Mouse (Mus musculus) hindbrain, embryonic 12.5 days (tissue): ENCODE data around the gene Catsperd. TPM values are rescaled to one million over a fixed set of nuclear protein-coding genes. Genes with fewer than 3 reads are reported as not detected.
"Not testable (repeated sequence)": the region's sequence is repeated elsewhere in the genome, so short reads cannot be mapped to it uniquely, and the experiment has no call there.

ENCODE experiments used
- ATAC-seq: fragments of 200-750 bp; cut with Nextera tagmentation; 2 replicates; pipeline ENCODE4 v1.8.0; 2017; ENCODE audit warnings: moderate TSS enrichment; ENCODE audit not compliant: low FRiP score
- H3K27ac ChIP-seq: fragments of 300-500 bp; sonication (generic); 2 replicates; pipeline ENCODE4 v1.5.1; 2016; ENCODE audit warnings: mild to moderate bottlenecking
- H3K27me3 ChIP-seq: fragments of 300-500 bp; sonication (generic); 2 replicates; pipeline ENCODE4 v1.6.1; 2016; ENCODE audit warnings: mild to moderate bottlenecking
- H3K36me3 ChIP-seq: fragments of 300-500 bp; sonication (generic); 2 replicates; pipeline ENCODE4 v1.6.1; 2016; ENCODE audit warnings: mild to moderate bottlenecking
- H3K4me1 ChIP-seq: fragments of 300-500 bp; sonication (generic); 2 replicates; pipeline ENCODE4 v1.6.1; 2016
- H3K4me2 ChIP-seq: fragments of 300-500 bp; sonication (generic); replicated peaks from 2 replicates; pipeline ENCODE4 v1.6.1; 2016; ENCODE audit warnings: mild to moderate bottlenecking
- H3K4me3 ChIP-seq: fragments of 300-500 bp; sonication (generic); 2 replicates; pipeline ENCODE4 v1.5.1; 2016; ENCODE audit warnings: mild to moderate bottlenecking
- H3K9ac ChIP-seq: fragments of 300-500 bp; sonication (generic); 2 replicates; pipeline ENCODE4 v1.6.1; 2016; ENCODE audit warnings: mild to moderate bottlenecking, moderate library complexity
- H3K9me3 ChIP-seq: fragments of 300-500 bp; sonication (generic); replicated peaks from 2 replicates; pipeline ENCODE4 v1.6.1; 2016; ENCODE audit warnings: mild to moderate bottlenecking
- WGBS: fragments of 180-500 bp; shearing (Covaris S2); methylation state at CpG from one replicate; pipeline ENCODE4 v1.1.7; 2016; 5-methylcytosine and 5-hydroxymethylcytosine counted together
- polyA plus RNA-seq: library from polyadenylated mRNA; unstranded; fragments of >200 nt; fragmentation: Nextera tagmentation; extraction: Ambion mirVana; gene quantifications from 2 replicates; pipeline ENCODE4 v1.2.1, GENCODE M21; 2016

The Catsperd gene
- polyA plus RNA-seq, 1 experiment from 2014 or later: 0.74 TPM

GRCm38 (mm10) chr17:56615136-56615784 is 12.7 kb upstream of the Catsperd start:
- Histone ChIP-seq H3K4me2 (peak overlapping the region; percentile 84), H3K9ac (peak overlapping the region; percentile 90), H3K4me3 (peak overlapping the region; percentile 71; the same call in 1 of the 2 replicates), H3K27me3 (no peaks in the 10 kb centered on the region), H3K4me1 (peaks cover 27% of the 10 kb centered on the region), H3K36me3 (peaks cover 59% of the 10 kb centered on the region), H3K27ac (no peak overlapping the region), H3K9me3 (no peaks in the 10 kb centered on the region)
- no peak for ATAC-seq
- 92% methylated on average over 11 of the region's 11 CpGs for WGBS

DNA sequence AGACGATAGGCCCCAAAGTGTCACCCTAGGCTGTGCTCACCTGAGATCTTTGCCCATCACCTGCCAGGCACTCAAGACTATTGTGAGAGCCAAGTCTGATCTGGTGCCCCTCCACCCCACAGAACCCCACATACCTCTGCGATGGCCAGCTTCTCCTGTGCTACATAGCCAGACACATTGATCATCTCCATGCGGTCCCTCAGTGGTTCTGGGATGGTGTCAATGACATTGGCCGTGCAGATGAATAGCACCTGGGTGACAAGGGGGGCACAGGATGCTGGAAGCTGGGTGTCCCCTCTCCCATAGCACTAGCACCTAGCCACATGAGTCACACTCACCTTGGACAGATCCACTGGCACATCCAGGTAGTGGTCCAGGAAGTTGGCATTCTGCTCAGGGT is 12.2 kb upstream of the Catsperd start:
- Histone ChIP-seq H3K4me3 (0 out of 2 replicates have a peak overlapping the region, but pooled peaks have one; percentile 71), H3K4me1 (peaks cover 23% of the 10 kb centered on the region), H3K9ac (no peak overlapping the region), H3K27me3 (no peaks in the 10 kb centered on the region), H3K36me3 (peaks cover 65% of the 10 kb centered on the region), H3K4me2 (no peak overlapping the region), H3K9me3 (no peaks in the 10 kb centered on the region), H3K27ac (no peak overlapping the region)
- WGBS: 94% methylated on average over 4 of the region's 4 CpGs
- no peak for ATAC-seq

DNA sequence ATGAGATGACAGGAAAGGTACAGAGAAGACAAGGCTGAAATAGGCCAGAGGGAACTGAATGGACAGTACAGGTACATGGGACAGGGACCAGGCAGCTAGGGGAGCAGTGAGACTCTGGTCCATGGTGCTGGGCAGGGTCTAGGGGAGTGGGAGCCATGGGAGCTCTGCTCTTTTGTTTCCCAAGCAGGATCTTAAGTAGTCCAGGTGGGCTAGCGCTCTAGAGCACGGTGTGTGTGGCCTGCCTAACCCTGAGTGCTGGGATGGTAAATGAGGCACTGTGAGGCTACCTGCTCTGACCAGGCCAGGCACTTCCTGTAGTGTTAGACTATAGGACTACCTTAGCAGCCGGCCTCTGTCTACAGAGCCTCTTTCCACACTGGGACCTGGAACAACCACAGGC is 11.2 kb upstream of the Catsperd start:
- H3K27ac ChIP-seq: no peak overlapping the region
- no peak overlapping the region for H3K9ac ChIP-seq
- WGBS: 80% methylated on average over 3 of the region's 3 CpGs
- ATAC-seq: no peak
- H3K4me3 ChIP-seq: no peak overlapping the region
- H3K4me2 ChIP-seq: no peak overlapping the region
- H3K9me3 ChIP-seq: no peaks in the 10 kb centered on the region
- H3K27me3 ChIP-seq: no peaks in the 10 kb centered on the region
- H3K36me3 ChIP-seq: peaks cover 72% of the 10 kb centered on the region
- peaks cover 22% of the 10 kb centered on the region for H3K4me1 ChIP-seq

- Histone ChIP-seq H3K9ac (no peak overlapping the region), H3K36me3 (peaks cover 81% of the 10 kb centered on the region), H3K9me3 (no peaks in the 10 kb centered on the region), H3K27me3 (no peaks in the 10 kb centered on the region), H3K27ac (no peak overlapping the region), H3K4me3 (no peak overlapping the region), H3K4me1 (peaks cover 17% of the 10 kb centered on the region), H3K4me2 (no peak overlapping the region)
- WGBS: 95% methylated on average over 8 of the region's 8 CpGs
- ATAC-seq: no peak
Observed at GRCm38 (mm10) chr17:56617628-56618027, 10.3 kb upstream of the Catsperd start.

- H3K4me2 ChIP-seq: peak overlapping the region; percentile 87; the same call in 1 of the 2 replicates
- H3K4me1 ChIP-seq: peaks cover 18% of the 10 kb centered on the region
- H3K9ac ChIP-seq: no peak overlapping the region
- H3K4me3 ChIP-seq: no peak overlapping the region
- no peaks in the 10 kb centered on the region for H3K27me3 ChIP-seq
- no peaks in the 10 kb centered on the region for H3K9me3 ChIP-seq
- peaks cover 35% of the 10 kb centered on the region for H3K36me3 ChIP-seq
- WGBS: 88% methylated on average over 3 of the region's 3 CpGs
- no peak overlapping the region for H3K27ac ChIP-seq
- no peak for ATAC-seq
Observed at GRCm38 (mm10) chr17:56625495-56625894, 2.4 kb upstream of the Catsperd start.

- H3K9ac ChIP-seq: peak overlapping the region; percentile 93
- peak overlapping the region; percentile 95 for H3K4me3 ChIP-seq
- peaks cover 18% of the 10 kb centered on the region for H3K4me1 ChIP-seq
- no peak for ATAC-seq
- peaks cover 29% of the 10 kb centered on the region for H3K36me3 ChIP-seq
- no peaks in the 10 kb centered on the region for H3K27me3 ChIP-seq
- H3K27ac ChIP-seq: peak overlapping the region; percentile 48; the same call in 1 of the 2 replicates
- WGBS: under 1% methylated on average over 32 of the region's 32 CpGs
- peak overlapping the region; percentile 87 for H3K4me2 ChIP-seq
- H3K9me3 ChIP-seq: no peaks in the 10 kb centered on the region
Observed at GRCm38 (mm10) chr17:56626260-56626659, 1.7 kb upstream of the Catsperd start.

DNA sequence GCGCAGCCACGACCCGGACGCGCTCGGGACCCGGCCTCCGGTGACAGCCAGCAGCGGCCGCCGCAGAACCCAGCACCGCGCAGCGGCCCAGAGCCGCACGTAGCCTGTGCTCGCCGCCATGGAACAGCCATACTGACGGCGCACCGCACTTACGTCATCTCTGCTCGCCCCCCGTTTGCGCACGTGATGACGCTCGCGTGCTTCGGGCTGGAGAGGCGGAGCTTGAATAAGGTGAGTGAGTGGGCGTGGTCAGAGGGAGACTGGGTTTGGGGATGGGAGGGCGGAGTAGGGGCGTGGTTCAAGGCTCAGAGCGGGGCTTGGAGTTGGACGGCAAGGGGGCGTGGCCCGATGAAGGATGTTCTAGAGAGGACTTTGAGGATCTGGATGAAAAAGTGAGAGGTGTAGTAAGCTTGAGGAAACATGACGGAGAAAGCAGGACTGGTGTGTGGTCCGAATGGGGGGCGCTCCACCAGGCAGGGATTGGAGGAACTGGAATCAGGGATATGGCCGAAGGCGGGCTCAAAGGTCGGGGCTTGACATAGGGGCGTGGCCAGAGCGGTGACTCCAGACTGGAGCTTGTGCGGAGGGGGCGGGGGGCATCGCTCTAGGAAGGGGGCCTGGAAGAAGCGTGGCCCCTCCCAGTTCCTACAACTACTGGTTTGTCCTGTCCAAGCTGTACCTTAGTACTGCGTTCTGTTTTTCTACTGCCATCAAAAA is 1.0 kb upstream of the Catsperd start, which contains the start of gene Lonp1:
Lonp1 (minus strand) TSS at position 134 of the 717 bp plus-strand sequence.
- Histone ChIP-seq H3K27ac (peak within 1 kb of the TSS; percentile 48), H3K9ac (peak within 1 kb of the TSS; percentile 93), H3K36me3 (peaks cover 23% of the 10 kb centered on the region), H3K27me3 (no peaks in the 10 kb centered on the region), H3K9me3 (no peaks in the 10 kb centered on the region), H3K4me2 (peak within 1 kb of the TSS; percentile 87), H3K4me1 (peaks cover 18% of the 10 kb centered on the region), H3K4me3 (peak within 1 kb of the TSS; percentile 95)
- WGBS: under 1% methylated on average over 51 of the region's 51 CpGs
- ATAC-seq: peak; percentile 92

- H3K27ac ChIP-seq, H3K4me3 ChIP-seq, ATAC-seq, H3K36me3 ChIP-seq, H3K9ac ChIP-seq, H3K27me3 ChIP-seq, H3K4me2 ChIP-seq, H3K9me3 ChIP-seq: not testable (repeated sequence)
- peaks cover 18% of the 10 kb centered on the region for H3K4me1 ChIP-seq
- 88% methylated on average over 27 of the region's 27 CpGs for WGBS
Observed at GRCm38 (mm10) chr17:56629800-56630781, 2.1 kb downstream of the Catsperd start.

DNA sequence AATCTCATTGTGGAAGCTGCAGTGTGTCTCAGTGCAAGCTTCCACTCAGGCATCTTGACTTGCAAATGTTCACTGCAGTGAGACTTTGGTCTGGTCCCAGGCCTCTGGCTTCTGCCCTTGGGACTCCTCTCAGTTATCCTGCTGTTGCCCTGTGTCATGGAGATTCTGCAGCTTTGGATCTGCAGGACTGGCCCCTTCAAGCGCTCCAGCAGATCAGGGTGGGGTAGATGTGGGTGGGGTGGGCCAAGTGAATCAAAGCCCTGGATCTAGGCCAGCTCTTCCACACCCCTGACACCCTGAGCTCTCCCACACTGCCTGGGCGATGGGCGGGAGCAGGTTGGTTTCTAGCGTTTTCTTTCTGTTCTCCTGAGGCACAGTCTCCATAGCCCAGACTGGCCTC is 3.9 kb downstream of the Catsperd start:
- Histone ChIP-seq H3K27ac (no peak overlapping the region), H3K4me2 (no peak overlapping the region), H3K27me3 (no peaks in the 10 kb centered on the region), H3K4me3 (no peak overlapping the region), H3K4me1 (peaks cover 6% of the 10 kb centered on the region), H3K9ac (no peak overlapping the region), H3K36me3 (no peaks in the 10 kb centered on the region), H3K9me3 (no peaks in the 10 kb centered on the region)
- 51% methylated on average over 4 of the region's 4 CpGs for WGBS
- no peak for ATAC-seq

GRCm38 (mm10) chr17:56634023-56634422 is 6.1 kb downstream of the Catsperd start:
- no peak overlapping the region for H3K4me3 ChIP-seq
- H3K27ac ChIP-seq: no peak overlapping the region
- H3K9ac ChIP-seq: no peak overlapping the region
- 85% methylated on average over 6 of the region's 6 CpGs for WGBS
- H3K9me3 ChIP-seq: no peaks in the 10 kb centered on the region
- ATAC-seq: no peak
- H3K27me3 ChIP-seq: no peaks in the 10 kb centered on the region
- no peaks in the 10 kb centered on the region for H3K36me3 ChIP-seq
- no peak overlapping the region for H3K4me2 ChIP-seq
- H3K4me1 ChIP-seq: no peaks in the 10 kb centered on the region

- Histone ChIP-seq H3K36me3 (no peaks in the 10 kb centered on the region), H3K9ac (no peak overlapping the region), H3K27me3 (no peaks in the 10 kb centered on the region), H3K4me1 (no peaks in the 10 kb centered on the region), H3K4me2 (no peak overlapping the region), H3K4me3 (no peak overlapping the region), H3K9me3 (no peaks in the 10 kb centered on the region), H3K27ac (no peak overlapping the region)
- no peak for ATAC-seq
- WGBS: 86% methylated on average over 4 of the region's 4 CpGs
Observed at GRCm38 (mm10) chr17:56643237-56643636, 15.3 kb downstream of the Catsperd start.

GRCm38 (mm10) chr17:56647546-56647945 is 19.6 kb downstream of the Catsperd start:
- 66% methylated on average over 11 of the region's 13 CpGs for WGBS

More at GRCm38 (mm10) chr17:56647546-56647945, 19.6 kb downstream of the Catsperd start:
- H3K9me3 ChIP-seq: no peaks in the 10 kb centered on the region
- no peaks in the 10 kb centered on the region for H3K36me3 ChIP-seq
- H3K4me3 ChIP-seq: no peak overlapping the region
- no peak overlapping the region for H3K27ac ChIP-seq
- no peak overlapping the region for H3K4me2 ChIP-seq
- ATAC-seq: no peak
- no peaks in the 10 kb centered on the region for H3K4me1 ChIP-seq
- no peaks in the 10 kb centered on the region for H3K27me3 ChIP-seq
- no peak overlapping the region for H3K9ac ChIP-seq
